Mouse (Mus musculus): Measurements from ENCODE around the gene Gm20388.

- TF ChIP-seq CTCF (IDR thresholded peaks at IDR 0.05; ENCODE audit: low read depth, low read length) (no peak), GATA2 (IDR thresholded peaks at IDR 0.05; ENCODE audit: borderline replicate concordance, low read depth, low read length) (no peak)
Observed at GRCm38 (mm10) chr8:122851692-122852545, 2941.3 kb downstream of the Gm20388 start.

All from G1E (cell line).